Mouse (Mus musculus): ENCODE measurements at regions not wholly inside any gene's neighbourhood (a gene's known extent, or its start where the extent isn't known, plus 50 kb on each side); places are given as distances from the start of the nearest gene placed in this dataset.

DNA sequence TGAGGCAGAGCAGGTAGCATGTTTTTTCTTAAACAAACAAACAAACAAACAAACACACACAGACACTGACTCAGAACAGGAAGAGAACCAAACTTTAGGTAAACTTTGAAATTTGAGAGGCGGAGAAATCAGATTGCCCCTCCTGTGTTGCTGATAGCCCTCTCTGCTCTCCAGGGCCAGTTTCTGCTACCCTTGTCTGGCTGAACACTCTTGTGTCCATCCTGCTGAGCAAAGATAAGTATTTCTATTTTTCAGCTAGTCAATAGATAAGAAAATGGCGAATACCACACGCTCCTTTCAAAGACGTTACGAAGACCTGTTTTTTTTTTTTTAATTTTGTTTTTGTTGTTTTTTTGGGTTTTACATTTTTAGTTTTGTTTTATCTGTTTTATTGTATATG lies 103.4 kb upstream of the Tnr start:
- peaks cover 32% of the 10 kb centered on the region for H3K27me3 ChIP-seq (replicated peaks)
- H3K79me2 ChIP-seq (replicated peaks; ENCODE audit: control insufficient read depth, extremely low read depth, insufficient read depth, poor library complexity, severe bottlenecking) = no peaks in the 10 kb centered on the region
- H3K36me3 ChIP-seq (replicated peaks in 1 of 2; ENCODE audit: control insufficient read depth in 1 of 2, insufficient read depth in 1 of 2, low read length in 1 of 2) = no peaks in the 10 kb centered on the region
- dilution Hi-C loops (cut with MboI; ENCODE audit: extremely low pct_ligation_motif_present, extremely low pct_unique_long_range_greater_than_20kb, low sequenced_read_pairs) (no loop called here), in situ Hi-C loops (cut with MboI; ENCODE audit: low pct_ligation_motif_present, low pct_unique_long_range_greater_than_20kb, low sequenced_read_pairs) (no loop called here)
- H3K9ac ChIP-seq (ENCODE audit: insufficient read depth, low read depth) = no peak overlapping the region
- no peak overlapping the region for H3K27ac ChIP-seq (ENCODE audit: insufficient read depth, low read depth)
- no peak overlapping the region for H3K4me3 ChIP-seq (replicated peaks in 1 of 3; ENCODE audit: low read depth in 2 of 3, low read length in 2 of 3, poor library complexity in 1 of 3)
- no peak for DNase-seq (ENCODE audit: extremely low read depth)
- H3K9me3 ChIP-seq (replicated peaks; ENCODE audit: low read length) = peaks cover 7% of the 10 kb centered on the region
- no peak overlapping the region for H3K4me2 ChIP-seq (ENCODE audit: insufficient read depth, low read depth, poor library complexity, severe bottlenecking)
- TF ChIP-seq CHD1 (IDR thresholded peaks at IDR 0.05; ENCODE audit: low read depth, low read length) = no peak
- no peak for TF ChIP-seq SMC3 (IDR thresholded peaks at IDR 0.05; ENCODE audit: low read depth, low read length)
- no peak for TF ChIP-seq JUN (IDR thresholded peaks at IDR 0.05; ENCODE audit: insufficient read depth, low read depth, low read length)
- TF ChIP-seq KAT2A (IDR thresholded peaks at IDR 0.05; ENCODE audit: insufficient replicate concordance, low read length) = no peak
- no peak for TF ChIP-seq E2F4 (IDR thresholded peaks at IDR 0.05; ENCODE audit: insufficient replicate concordance, low read depth, low read length)
- TF ChIP-seq MXI1 (IDR thresholded peaks at IDR 0.05; ENCODE audit: low read depth, low read length) = no peak
- no peak for TF ChIP-seq BHLHE40 (IDR thresholded peaks at IDR 0.05; ENCODE audit: low read depth, low read length)
- TF ChIP-seq NELFE (IDR thresholded peaks at IDR 0.05; ENCODE audit: low read depth, low read length) = no peak
- TF ChIP-seq NRF1 (IDR thresholded peaks at IDR 0.05; ENCODE audit: low read depth, low read length) = no peak
- TF ChIP-seq TCF12 (IDR thresholded peaks at IDR 0.05; ENCODE audit: low read depth, low read length) = no peak
- no peak for TF ChIP-seq POLR2A (IDR thresholded peaks at IDR 0.05; ENCODE audit: low read depth, low read length)
- no peak for TF ChIP-seq SIN3A (IDR thresholded peaks at IDR 0.05; ENCODE audit: low read length)
- no peak for TF ChIP-seq ELF1 (IDR thresholded peaks at IDR 0.05; ENCODE audit: low read depth, low read length)
- TF ChIP-seq RAD21 (IDR thresholded peaks at IDR 0.05; ENCODE audit: low read depth, low read length) = no peak
- H3K4me1 ChIP-seq (ENCODE audit: control insufficient read depth in 1 of 2, insufficient read depth in 2 of 2) = no peaks in the 10 kb centered on the region

- H3K9ac ChIP-seq (ENCODE audit: insufficient read depth, low read depth) = no peak overlapping the region
- no peak overlapping the region for H3K4me3 ChIP-seq (replicated peaks in 1 of 3; ENCODE audit: low read depth in 2 of 3, low read length in 2 of 3, poor library complexity in 1 of 3)
- no peaks in the 10 kb centered on the region for H3K4me1 ChIP-seq (ENCODE audit: control insufficient read depth in 1 of 2, insufficient read depth in 2 of 2)
- dilution Hi-C loops (cut with MboI; ENCODE audit: extremely low pct_ligation_motif_present, extremely low pct_unique_long_range_greater_than_20kb, low sequenced_read_pairs) (no loop called here), in situ Hi-C loops (cut with MboI; ENCODE audit: low pct_ligation_motif_present, low pct_unique_long_range_greater_than_20kb, low sequenced_read_pairs) (no loop called here)
- no peaks in the 10 kb centered on the region for H3K79me2 ChIP-seq (replicated peaks; ENCODE audit: control insufficient read depth, extremely low read depth, insufficient read depth, poor library complexity, severe bottlenecking)
- H3K27me3 ChIP-seq (replicated peaks) = peaks cover 28% of the 10 kb centered on the region
- no peak for TF ChIP-seq JUND (conservative IDR thresholded peaks at IDR 0.05; ENCODE audit: low read depth, low read length)
- no peak for TF ChIP-seq IRF4 (IDR thresholded peaks at IDR 0.05; ENCODE audit: low read depth, low read length)
- no peak for TF ChIP-seq ZKSCAN1 (IDR thresholded peaks at IDR 0.05; ENCODE audit: borderline replicate concordance, low read depth, low read length)
- no peak for TF ChIP-seq ZMIZ1 (IDR thresholded peaks at IDR 0.05; ENCODE audit: low read depth, low read length)
- TF ChIP-seq POLR2A (IDR thresholded peaks at IDR 0.05; ENCODE audit: low read depth, low read length) = no peak
- TF ChIP-seq KAT2A (IDR thresholded peaks at IDR 0.05; ENCODE audit: insufficient replicate concordance, low read length) = no peak
- peaks cover 7% of the 10 kb centered on the region for H3K9me3 ChIP-seq (replicated peaks; ENCODE audit: low read length)
- no peak overlapping the region for H3K4me2 ChIP-seq (ENCODE audit: insufficient read depth, low read depth, poor library complexity, severe bottlenecking)
- H3K27ac ChIP-seq (ENCODE audit: insufficient read depth, low read depth) = no peak overlapping the region
- no peak for DNase-seq (ENCODE audit: extremely low read depth)
- no peaks in the 10 kb centered on the region for H3K36me3 ChIP-seq (replicated peaks in 1 of 2; ENCODE audit: control insufficient read depth in 1 of 2, insufficient read depth in 1 of 2, low read length in 1 of 2)
Measured at GRCm38 (mm10) chr1:159423694-159424093, 99.9 kb upstream of the Tnr start.
